Mouse (Mus musculus): ENCODE data around the gene Megf11.

The Megf11 gene

GRCm38 (mm10) chr9:64660222-64660621, 274.8 kb downstream of the Megf11 start:
- no peak for DNase-seq

DNA sequence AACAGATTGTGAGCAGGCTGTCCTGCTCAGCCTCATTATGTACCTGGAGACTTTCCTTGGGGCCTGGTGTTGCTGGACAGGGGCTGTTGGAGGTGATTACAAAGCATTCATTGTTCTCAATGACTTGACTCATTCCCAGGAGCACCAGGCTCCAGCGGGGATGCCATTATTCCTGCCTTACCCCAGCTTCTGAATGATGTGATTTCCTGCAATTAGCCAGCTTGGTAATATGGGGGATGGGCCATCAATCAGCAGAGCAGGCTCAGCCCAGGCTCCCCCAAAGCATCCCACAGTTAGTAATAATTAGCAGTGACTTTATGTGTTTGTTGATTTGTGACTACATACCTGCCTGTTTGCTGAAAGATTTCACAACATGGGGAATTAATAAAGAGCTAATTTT, 279.2 kb downstream of the Megf11 start:
- no peak for DNase-seq

DNA sequence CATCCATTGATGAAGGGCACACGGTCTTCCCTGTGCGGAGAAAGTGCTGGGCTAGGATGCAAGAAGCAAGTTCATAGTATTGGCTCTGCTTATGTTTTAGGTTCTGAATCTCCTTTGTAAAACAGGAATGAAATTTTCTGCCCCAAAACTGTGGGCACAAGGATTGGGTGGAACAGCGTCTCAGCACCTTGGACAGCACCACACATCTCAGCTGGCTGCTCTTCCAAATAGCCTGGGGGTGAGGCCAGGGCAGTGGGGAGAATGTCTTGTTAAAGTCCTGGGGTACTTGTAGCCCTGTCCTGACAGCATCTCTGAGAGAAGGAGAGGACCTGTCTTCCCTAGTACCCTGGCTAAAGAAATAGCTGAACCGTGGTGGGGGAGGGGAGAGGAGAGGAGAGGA, 281.1 kb downstream of the Megf11 start:
- DNase-seq: peak in 1 of 2 experiments; percentile 36

- no peak for DNase-seq
Observed at GRCm38 (mm10) chr9:64667513-64667912, 282.1 kb downstream of the Megf11 start.

GRCm38 (mm10) chr9:64668001-64668400, 282.6 kb downstream of the Megf11 start:
- no peak for DNase-seq

DNA sequence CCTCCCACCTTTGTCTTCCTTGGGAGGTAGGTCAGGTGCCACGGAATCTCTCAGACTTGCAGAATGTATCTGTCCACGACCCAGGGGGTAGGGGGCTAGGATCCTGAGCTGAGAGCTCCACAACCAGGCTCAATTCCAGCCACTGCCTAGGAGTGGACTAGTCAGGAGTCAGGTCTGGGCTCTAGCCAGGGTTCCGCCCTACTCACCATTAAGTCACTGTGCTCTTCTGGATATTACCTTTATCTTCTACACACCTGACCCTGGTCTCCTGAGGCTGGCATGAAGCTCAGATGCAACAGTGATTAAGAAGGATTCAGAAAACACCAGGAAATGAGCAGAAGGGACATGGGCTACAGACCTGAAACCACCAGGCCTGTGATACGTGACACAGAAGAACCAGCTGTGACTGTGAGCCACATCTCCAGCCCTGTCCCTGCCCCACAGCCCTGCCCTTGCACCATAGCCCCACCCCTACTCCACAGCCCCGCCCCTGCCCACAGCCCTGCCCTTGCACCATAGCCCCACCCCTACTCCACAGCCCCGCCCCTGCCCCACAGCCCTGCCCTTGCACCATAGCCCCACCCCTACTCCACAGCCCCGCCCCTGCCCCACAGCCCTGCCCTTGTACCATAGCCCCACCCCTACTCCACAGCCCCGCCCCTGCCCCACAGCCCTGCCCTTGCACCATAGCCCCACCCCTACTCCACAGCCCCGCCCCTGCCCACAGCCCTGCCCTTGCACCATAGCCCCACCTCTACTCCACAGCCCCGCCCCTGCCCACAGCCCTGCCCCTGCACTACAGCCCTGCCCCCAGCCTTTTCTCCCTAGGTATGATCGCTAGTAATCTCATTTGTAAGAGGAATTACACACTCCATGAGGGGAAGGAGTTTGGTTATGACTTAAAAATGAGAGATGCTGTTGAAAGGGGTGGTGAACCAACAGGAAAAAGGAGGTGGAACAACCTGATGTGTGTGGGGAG, 286.2 kb downstream of the Megf11 start:
- DNase-seq: peak in 1 of 2 experiments; percentile 51

DNA sequence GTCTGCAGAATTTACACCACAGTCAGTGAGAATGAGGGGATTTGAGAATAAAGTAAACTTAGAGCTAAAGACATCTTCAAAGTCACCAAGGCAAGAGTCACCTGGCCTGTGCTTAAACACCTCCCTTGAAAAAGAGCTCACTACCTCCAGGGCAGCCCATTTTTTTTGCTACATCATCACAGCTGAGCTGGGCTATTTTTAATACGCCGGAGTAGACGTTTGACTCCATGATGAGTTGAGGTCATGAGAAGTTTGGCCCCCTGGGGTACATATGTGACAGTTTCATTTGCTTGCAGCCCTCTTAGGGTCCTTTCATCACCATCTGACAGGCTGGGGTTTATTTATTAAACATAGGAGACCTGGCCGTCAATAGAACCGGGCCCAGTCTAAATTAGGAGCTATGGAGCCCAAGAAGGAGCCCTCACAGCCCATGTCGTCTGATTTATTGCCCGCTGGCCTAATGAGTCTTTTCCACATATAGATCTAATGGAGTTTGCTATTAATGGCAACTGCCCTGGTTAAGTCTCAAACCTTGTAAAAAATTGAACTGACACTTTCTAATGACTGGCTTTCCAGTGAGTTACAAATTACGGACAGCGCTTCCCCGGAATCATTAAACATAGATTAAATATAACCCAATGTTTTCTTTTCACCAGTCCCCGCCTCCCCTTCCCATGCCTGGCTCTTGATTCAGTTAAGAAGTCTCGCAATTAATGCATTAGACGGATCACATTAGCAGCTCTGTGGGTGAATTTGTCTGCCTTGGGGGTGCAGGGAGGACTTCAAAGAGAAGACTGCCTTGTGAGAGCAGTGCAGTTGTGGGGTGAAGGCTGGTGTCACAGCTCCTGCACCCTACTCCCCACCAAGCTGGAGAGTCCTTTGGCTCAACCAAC, 301.9 kb downstream of the Megf11 start:
- DNase-seq: no peak

- DNase-seq: no peak
Observed at GRCm38 (mm10) chr9:64688015-64688394, 302.6 kb downstream of the Megf11 start.

GRCm38 (mm10) chr9:64690771-64691170, 305.3 kb downstream of the Megf11 start:
- DNase-seq: no peak

DNA sequence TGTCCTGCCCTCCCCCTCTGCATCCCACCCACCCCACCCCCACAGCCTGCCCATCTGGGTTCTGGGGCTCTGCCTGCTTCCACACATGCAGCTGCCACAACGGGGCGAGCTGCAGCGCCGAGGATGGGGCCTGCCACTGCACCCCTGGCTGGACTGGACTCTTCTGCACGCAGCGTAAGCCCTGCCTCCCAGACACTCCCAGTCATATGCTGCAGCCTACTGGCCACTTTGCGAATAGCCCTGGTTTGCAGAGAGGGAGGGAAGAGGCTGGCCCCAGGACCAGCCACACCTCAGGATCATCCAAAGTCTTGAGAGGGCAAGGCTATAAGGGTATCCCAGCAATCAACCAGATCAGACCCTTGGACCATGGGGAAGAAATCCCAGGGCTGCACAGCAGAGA, 305.8 kb downstream of the Megf11 start:
- DNase-seq: peak; percentile 59 to 71

GRCm38 (mm10) chr9:64693094-64693493, 307.7 kb downstream of the Megf11 start:
- DNase-seq: no peak

DNA sequence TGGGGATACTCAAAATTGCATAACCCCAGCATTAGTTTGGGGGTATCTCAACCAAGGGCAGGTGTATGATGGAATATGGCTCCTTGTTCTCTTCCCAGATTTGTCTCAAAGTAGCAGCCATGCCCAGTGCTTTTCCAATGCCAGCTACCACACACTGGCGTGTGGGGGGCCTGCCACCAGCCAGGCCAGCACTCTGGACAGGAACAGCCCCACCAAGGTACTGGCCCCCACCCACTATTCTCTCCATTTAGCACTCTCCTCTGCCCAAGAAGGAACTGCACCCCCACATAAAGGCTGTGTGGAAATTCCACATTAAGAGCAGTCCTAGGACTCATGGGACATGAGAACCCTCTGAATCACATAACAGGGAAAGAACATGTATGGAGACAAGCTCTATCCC, 309.8 kb downstream of the Megf11 start:
- no peak for DNase-seq

DNA sequence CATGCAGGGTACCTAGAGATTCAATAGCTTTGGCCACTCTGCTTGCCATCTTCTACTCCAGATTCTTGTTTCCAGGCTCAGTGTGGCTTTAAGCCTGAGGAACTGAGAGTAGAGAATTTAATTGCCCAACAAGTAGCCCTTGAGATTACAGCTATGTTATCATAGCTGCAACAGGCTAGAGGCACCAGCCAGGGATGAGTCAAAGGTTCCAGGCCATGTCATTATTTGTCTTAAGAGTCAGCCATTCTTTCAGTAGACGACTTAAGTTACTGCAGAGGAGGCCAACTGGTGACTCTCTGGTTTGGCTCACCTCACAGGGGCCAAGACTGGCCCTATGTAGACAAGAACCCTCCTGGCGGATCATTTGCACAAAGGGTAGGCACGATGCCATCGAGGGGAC, 311.0 kb downstream of the Megf11 start:
- DNase-seq: no peak

DNA sequence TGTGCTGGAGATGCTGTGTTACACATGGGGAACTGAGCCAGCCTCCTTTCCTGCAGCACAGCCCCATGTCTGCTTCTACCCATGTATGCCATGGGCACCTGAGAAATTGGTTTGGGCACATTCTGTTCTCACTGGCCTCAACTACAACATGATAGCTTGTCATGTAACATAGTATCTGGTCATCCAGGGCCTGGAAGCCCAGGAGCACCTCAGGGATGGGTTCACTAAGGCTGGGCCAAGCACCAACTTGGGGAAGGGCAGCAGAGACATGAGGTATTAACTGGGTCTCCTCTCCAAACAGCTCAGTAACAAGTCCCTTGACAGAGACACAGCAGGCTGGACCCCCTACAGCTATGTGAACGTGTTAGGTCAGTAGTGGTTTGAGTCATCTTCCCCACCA, 311.6 kb downstream of the Megf11 start:
- no peak for DNase-seq

GRCm38 (mm10) chr9:64697677-64698076, 312.3 kb downstream of the Megf11 start:
- no peak for DNase-seq

- no peak for DNase-seq
Observed at GRCm38 (mm10) chr9:64698586-64698985, 313.2 kb downstream of the Megf11 start.

DNA sequence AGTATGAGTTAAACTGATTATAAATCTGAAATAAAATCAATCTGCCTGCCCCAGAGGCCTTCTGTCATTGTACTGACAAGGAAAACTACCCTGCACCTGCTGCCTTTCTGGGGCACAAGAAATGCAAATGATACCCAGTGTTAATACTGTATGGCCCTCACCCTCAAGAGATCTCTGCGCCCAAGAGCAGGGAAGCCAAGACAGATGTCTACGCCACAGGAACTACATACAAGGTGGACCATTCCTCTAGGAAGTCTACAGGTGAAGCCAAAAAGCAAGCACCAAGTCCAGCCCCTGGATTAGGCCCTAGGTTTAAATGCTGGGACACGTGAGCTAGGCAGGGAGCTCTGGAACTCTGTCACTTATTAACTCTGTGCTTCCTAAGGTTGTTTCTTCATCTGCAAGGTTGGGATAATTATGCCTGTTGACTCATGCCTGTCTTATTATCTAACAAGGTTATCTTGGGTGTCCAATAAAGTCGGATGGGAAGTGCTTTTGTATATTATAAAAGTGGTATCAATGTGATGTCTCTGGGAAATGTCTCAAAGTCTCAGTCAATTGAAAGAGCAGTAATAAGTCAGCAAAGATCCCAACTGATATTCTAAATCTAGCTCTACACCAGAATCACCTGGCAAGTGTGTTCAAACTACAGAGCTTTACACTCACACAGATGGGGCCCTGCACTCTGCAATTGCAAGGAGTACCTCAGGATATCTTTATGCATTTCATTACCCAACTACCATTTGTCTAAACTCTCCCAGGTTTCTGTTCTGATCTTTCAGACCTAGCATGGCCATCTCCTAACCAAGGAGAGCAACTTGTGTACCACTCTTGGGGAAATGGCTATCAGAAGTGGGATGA, 315.3 kb downstream of the Megf11 start:
- no peak for DNase-seq

DNA sequence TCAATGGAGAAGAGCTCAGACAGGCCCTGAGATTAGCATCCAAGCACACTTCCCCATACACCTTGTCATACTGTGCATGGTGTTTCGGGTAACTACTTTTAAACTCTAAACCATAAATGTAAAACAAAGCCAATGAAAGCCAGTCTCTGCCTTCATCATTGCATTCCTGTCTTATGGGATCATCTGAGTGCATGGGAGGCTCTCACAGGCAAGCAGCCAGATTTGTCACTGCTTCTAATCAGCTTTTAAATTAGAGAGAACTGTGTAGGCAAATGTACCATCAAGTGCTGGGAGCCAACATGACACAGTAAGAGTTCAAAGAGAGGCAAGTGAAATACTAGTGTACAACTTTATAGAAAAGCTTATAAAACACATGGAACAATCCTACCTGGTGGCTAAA, 316.2 kb downstream of the Megf11 start:
- DNase-seq: no peak

DNA sequence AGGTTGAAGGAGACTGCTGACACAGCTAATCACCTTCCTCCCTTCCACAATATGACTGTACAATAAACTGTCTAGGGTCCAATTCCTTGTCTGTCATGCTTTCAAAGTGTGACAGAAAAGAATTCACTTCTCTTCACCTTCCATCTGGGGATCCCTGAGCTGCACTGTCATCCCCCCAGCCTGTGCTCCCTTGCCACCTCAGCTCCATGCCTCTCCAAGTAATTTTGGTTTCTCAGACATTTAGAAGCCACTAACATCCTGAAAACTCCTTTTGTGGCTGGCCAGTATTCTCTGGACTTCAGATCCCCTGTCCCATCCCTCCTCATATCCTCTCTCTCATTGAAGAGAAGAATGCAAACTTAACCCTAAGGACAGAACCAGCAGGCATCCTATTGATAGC, 317.0 kb downstream of the Megf11 start:
- no peak for DNase-seq

DNA sequence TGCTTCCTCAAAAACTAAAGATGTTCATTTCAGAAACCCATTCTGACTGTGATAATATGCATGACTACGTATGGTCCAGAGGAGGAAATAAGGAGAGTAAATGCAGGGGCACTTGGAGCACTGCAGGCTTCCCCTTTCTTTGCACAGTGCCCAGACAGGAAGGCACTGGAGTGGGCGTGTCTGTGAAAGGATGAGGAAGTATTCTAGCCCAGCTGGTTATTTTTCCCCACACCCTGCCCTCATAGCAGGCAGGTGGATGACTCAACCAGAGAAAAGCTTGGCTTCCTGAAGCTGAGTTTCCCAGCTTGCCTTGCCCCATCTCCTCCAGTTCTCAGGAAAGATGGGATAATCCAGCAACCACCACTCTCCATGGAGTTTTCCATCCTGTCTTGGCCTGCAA, 317.5 kb downstream of the Megf11 start:
- peak; percentile 60 to 69 for DNase-seq

DNA sequence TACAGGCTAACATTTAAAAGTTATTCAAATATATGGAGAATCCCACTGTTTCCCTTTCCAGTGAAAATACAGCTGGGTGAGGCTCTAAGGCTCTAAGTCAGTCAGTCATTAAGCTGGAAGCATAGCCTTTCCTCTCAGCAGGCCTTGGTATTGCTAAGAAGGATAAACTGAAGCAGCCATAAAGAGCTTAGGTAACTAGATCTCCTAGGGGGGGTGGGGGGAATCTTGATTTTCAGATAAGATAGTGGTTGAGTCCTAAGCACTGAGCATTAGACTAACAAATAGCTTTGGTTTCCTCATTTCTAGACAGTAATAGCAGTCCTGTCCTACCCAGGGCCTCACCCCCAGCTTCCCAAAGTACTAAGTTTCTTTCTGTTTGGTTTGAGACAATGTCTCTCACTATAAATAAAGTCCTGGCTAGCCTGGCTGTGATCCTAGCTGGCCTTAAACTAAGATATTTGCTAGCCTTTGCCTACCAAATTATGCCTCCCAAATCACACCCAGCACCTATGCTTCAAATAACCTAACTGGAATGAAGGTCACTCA, 318.1 kb downstream of the Megf11 start:
- DNase-seq: no peak

DNA sequence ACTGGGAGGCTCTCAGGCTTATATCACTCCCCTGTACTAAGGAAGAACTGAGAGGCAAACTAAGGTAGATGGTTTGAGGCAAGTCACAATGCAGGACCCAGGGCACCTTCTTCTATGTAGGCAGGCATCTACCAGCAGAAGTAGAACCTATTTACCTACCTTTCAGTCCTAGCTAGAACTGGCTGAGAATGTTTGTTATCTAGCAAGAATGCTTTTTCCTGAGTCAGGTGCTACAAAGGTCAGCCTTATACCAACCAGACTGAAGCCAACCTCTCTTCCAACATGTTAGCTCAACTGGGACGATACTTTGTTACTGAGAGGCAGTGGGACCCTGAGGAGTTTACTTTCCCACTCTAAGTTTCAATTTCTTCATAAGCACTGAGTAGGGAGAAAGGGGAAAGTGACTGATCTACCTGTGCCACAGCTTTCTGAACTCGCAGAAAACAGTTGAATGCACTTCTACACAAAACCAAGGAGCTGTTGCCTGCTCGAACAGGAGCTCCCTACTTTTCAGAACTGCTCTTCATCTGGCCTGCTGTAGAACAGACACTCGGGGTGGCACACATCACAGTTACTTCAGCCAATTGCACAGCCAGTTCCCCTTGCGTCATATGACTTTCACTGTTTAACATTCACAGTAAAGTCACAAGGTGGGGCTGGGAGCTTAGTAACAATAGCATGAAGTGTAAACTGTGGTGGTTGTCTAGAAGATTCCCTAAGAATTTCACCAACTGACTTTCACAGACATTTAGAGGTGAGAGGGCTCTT, 318.8 kb downstream of the Megf11 start:
- DNase-seq: no peak
